Mouse (Mus musculus) liver, embryonic 11.5 days (tissue): Measurements from ENCODE around the gene Acta2. TPM values are rescaled to one million over a fixed set of nuclear protein-coding genes. Genes with fewer than 3 reads are reported as not detected.

Experiments
- ATAC-seq: fragments of 200-750 bp; cut with Nextera tagmentation; replicated peaks from 2 replicates; pipeline ENCODE4 v1.8.0; 2017; ENCODE audit warnings: moderate number of reproducible peaks, mild to moderate bottlenecking, moderate TSS enrichment, moderate library complexity; ENCODE audit not compliant: low FRiP score
- DNase-seq: peaks from one replicate; pipeline ENCODE4 v3.0.0-alpha.2; 2017; ENCODE audit warnings: low spot score
- H3K27ac ChIP-seq: fragments of 300-500 bp; sonication (generic); 2 replicates; pipeline ENCODE4 v1.5.1; 2014; ENCODE audit warnings: mild to moderate bottlenecking, low read depth, low read length, control low read depth
- H3K27me3 ChIP-seq: fragments of 300-500 bp; sonication (generic); replicated peaks from 2 replicates; pipeline ENCODE4 v1.6.1; 2014; ENCODE audit warnings: low read length, mixed read lengths; ENCODE audit not compliant: control insufficient read depth, insufficient read depth
- H3K36me3 ChIP-seq: fragments of 300-500 bp; sonication (generic); 2 replicates; pipeline ENCODE4 v1.6.1; 2014; ENCODE audit warnings: mild to moderate bottlenecking, low read length, moderate library complexity, mixed read lengths; ENCODE audit not compliant: control insufficient read depth, insufficient read depth
- H3K4me1 ChIP-seq: fragments of 300-500 bp; sonication (generic); replicated peaks from 2 replicates; pipeline ENCODE4 v1.6.1; 2014; ENCODE audit warnings: low read length, mixed read lengths; ENCODE audit not compliant: control insufficient read depth, insufficient read depth
- H3K4me2 ChIP-seq: fragments of 300-500 bp; sonication (generic); 2 replicates; pipeline ENCODE4 v1.6.1; 2014; ENCODE audit warnings: mild to moderate bottlenecking, control low read depth, moderate library complexity
- H3K4me3 ChIP-seq: fragments of 300-500 bp; sonication (generic); 2 replicates; pipeline ENCODE4 v1.5.1; 2014; ENCODE audit warnings: low read depth, low read length, control low read depth
- H3K9ac ChIP-seq: fragments of 300-500 bp; sonication (generic); 2 replicates; pipeline ENCODE4 v1.6.1; 2014; ENCODE audit warnings: low read depth, low read length, control low read depth
- H3K9me3 ChIP-seq: fragments of 300-500 bp; sonication (generic); 2 replicates; pipeline ENCODE4 v1.6.1; 2016; ENCODE audit warnings: low read length, inconsistent platforms, mixed read lengths; ENCODE audit not compliant: control insufficient read depth
- WGBS: fragments of 180-500 bp; shearing (Covaris S2); extraction: QIAGEN DNeasy Blood & Tissue Kit; methylation state at CpG from one replicate; pipeline ENCODE4 v1.1.7; 2014; 5-methylcytosine and 5-hydroxymethylcytosine counted together
- polyA plus RNA-seq: library from polyadenylated mRNA; unstranded; fragments of >200 nt; fragmentation: Nextera tagmentation; extraction: Ambion mirVana; gene quantifications from 2 replicates; pipeline ENCODE4 v1.2.1, GENCODE M21; 2014

Gene Acta2
- polyA plus RNA-seq, 1 experiment from 2014 or later: 68.2 TPM

GRCm38 (mm10) chr19:34220732-34221380 lies 34.5 kb downstream of the Acta2 start:
- ATAC-seq (peak; percentile 64), DNase-seq (no peak)
- 53% methylated on average over 3 of the region's 3 CpGs for WGBS
- H3K4me2 ChIP-seq: no peak overlapping the region
- no peaks in the 10 kb centered on the region for H3K36me3 ChIP-seq
- no peak overlapping the region for H3K27ac ChIP-seq
- H3K27me3 ChIP-seq: no peaks in the 10 kb centered on the region
- H3K4me3 ChIP-seq: no peak overlapping the region
- no peaks in the 10 kb centered on the region for H3K9me3 ChIP-seq
- no peak overlapping the region for H3K9ac ChIP-seq
- H3K4me1 ChIP-seq: no peaks in the 10 kb centered on the region

- H3K9ac ChIP-seq: no peak overlapping the region
- no peak overlapping the region for H3K4me2 ChIP-seq
- WGBS: 87% methylated on average over 5 of the region's 5 CpGs
- no peaks in the 10 kb centered on the region for H3K4me1 ChIP-seq
- no peaks in the 10 kb centered on the region for H3K27me3 ChIP-seq
- H3K36me3 ChIP-seq: no peaks in the 10 kb centered on the region
- H3K27ac ChIP-seq: no peak overlapping the region
- ATAC-seq (no peak), DNase-seq (no peak)
- no peak overlapping the region for H3K4me3 ChIP-seq
- no peaks in the 10 kb centered on the region for H3K9me3 ChIP-seq
Measured at GRCm38 (mm10) chr19:34219260-34219968, 36.0 kb downstream of the Acta2 start.

GRCm38 (mm10) chr19:34217761-34218160 lies 37.6 kb downstream of the Acta2 start:
- no peak overlapping the region for H3K9ac ChIP-seq
- ATAC-seq: no peak
- H3K9me3 ChIP-seq: no peaks in the 10 kb centered on the region
- WGBS: 51% methylated on average over 3 of the region's 3 CpGs
- H3K36me3 ChIP-seq: no peaks in the 10 kb centered on the region
- H3K4me3 ChIP-seq: no peak overlapping the region
- H3K27ac ChIP-seq: no peak overlapping the region
- no peak overlapping the region for H3K4me2 ChIP-seq
- H3K4me1 ChIP-seq: no peaks in the 10 kb centered on the region
- H3K27me3 ChIP-seq: no peaks in the 10 kb centered on the region
- DNase-seq: no peak

GRCm38 (mm10) chr19:34216956-34217355 lies 38.4 kb downstream of the Acta2 start:
- ATAC-seq (no peak), DNase-seq (no peak)
- Histone ChIP-seq H3K4me3 (no peak overlapping the region), H3K36me3 (no peaks in the 10 kb centered on the region), H3K9ac (no peak overlapping the region), H3K4me1 (no peaks in the 10 kb centered on the region), H3K27ac (no peak overlapping the region), H3K9me3 (no peaks in the 10 kb centered on the region), H3K27me3 (no peaks in the 10 kb centered on the region), H3K4me2 (no peak overlapping the region)
- WGBS: 83% methylated on average over 5 of the region's 5 CpGs

GRCm38 (mm10) chr19:34214136-34214535 lies 41.3 kb downstream of the Acta2 start:
- DNase-seq: no peak
- no peaks in the 10 kb centered on the region for H3K9me3 ChIP-seq
- H3K27ac ChIP-seq: no peak overlapping the region
- H3K4me3 ChIP-seq: no peak overlapping the region
- no peak overlapping the region for H3K9ac ChIP-seq
- no peak for ATAC-seq
- H3K4me1 ChIP-seq: no peaks in the 10 kb centered on the region
- H3K36me3 ChIP-seq: no peaks in the 10 kb centered on the region
- no peak overlapping the region for H3K4me2 ChIP-seq
- H3K27me3 ChIP-seq: no peaks in the 10 kb centered on the region
- 50% methylated on average over 4 of the region's 4 CpGs for WGBS

- no peaks in the 10 kb centered on the region for H3K4me1 ChIP-seq
- H3K4me2 ChIP-seq: no peak overlapping the region
- no peak overlapping the region for H3K9ac ChIP-seq
- no peaks in the 10 kb centered on the region for H3K9me3 ChIP-seq
- H3K27ac ChIP-seq: no peak overlapping the region
- H3K36me3 ChIP-seq: no peaks in the 10 kb centered on the region
- H3K4me3 ChIP-seq: no peak overlapping the region
- no peak for ATAC-seq
- no peak for DNase-seq
- no peaks in the 10 kb centered on the region for H3K27me3 ChIP-seq
Measured at GRCm38 (mm10) chr19:34213251-34213645, 42.1 kb downstream of the Acta2 start.

GRCm38 (mm10) chr19:34212489-34213250 lies 42.7 kb downstream of the Acta2 start:
- Histone ChIP-seq H3K4me1 (no peaks in the 10 kb centered on the region), H3K27ac (no peak overlapping the region), H3K9me3 (no peaks in the 10 kb centered on the region), H3K27me3 (no peaks in the 10 kb centered on the region), H3K4me3 (no peak overlapping the region), H3K9ac (no peak overlapping the region), H3K36me3 (no peaks in the 10 kb centered on the region), H3K4me2 (no peak overlapping the region)
- 78% methylated on average over 12 of the region's 12 CpGs for WGBS
- DNase-seq: no peak
- ATAC-seq: no peak

- Histone ChIP-seq H3K4me2 (no peak overlapping the region), H3K9ac (no peak overlapping the region), H3K4me3 (no peak overlapping the region), H3K9me3 (no peaks in the 10 kb centered on the region), H3K27me3 (no peaks in the 10 kb centered on the region), H3K4me1 (no peaks in the 10 kb centered on the region), H3K36me3 (no peaks in the 10 kb centered on the region), H3K27ac (no peak overlapping the region)
- no peak for ATAC-seq
- WGBS: 48% methylated on average over 2 of the region's 2 CpGs
- DNase-seq: no peak
Measured at GRCm38 (mm10) chr19:34210841-34211240, 44.5 kb downstream of the Acta2 start.
